Mouse (Mus musculus): ENCODE data around the gene Rbm18. TPM values are rescaled to one million over a fixed set of nuclear protein-coding genes. Genes with fewer than 3 reads are reported as not detected.
A peak's percentile ranks its signal among the peaks of the same experiment; 100 is the strongest.

Gene Rbm18
- polyA plus RNA-seq, 1 experiment from 2014 or later = 112 TPM

DNA sequence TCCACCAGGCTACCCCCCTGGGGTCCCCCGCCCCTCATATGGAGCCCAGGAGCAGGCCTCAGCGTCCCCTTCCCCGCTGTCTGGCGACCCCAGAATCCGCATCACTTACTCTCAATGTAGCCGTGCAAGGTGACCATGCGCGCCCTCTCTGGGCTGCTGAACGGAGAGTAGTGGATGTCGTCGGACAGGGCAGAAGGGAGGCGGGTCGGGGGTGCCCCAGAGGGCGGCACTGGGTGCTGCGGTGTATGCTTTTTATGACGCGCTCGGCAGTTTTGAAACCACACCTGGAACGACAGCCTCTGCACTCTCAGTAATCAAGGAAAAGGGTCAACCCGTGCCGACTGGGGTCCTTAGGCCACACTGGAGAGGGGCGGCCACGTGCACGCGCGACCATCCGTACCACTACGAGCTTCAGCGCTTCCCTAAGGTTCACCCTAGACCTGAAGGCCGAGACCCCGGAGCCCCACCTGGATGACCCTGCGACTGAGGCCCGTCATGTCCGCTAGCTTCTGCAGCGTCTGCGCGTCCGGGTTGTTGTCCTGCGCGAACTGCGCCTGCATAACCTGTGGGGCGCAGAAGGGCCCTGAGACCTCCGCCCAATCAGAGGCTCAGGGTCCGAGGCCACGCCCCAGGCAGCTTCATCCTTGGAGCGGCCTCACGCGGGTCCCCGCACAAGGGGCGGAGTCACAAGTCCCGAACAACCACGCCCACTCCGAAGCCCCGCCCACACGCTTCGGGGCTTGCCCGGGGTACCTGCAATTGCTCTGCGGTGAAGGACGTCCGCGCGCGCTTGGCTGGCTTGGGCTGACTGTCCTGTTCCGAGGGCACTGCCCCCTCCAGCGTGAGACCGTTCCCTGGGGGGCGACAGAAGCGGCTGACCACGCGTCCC is 45.5 kb downstream of the Rbm18 start:
- Histone ChIP-seq H3K27ac (replicated peaks) (no peak overlapping the region), H3K4me1 (peaks cover 23% of the 10 kb centered on the region), H3K4me3 (replicated peaks) (peak overlapping the region; percentile 38), H3K9ac (replicated peaks) (no peak overlapping the region), H3K36me3 (no peaks in the 10 kb centered on the region), H3K27me3 (replicated peaks) (peaks cover 99% of the 10 kb centered on the region), H3K9me3 (replicated peaks) (no peaks in the 10 kb centered on the region), H3K4me2 (peak overlapping the region; percentile 73)
- WGBS = 1% methylated on average over 70 of the region's 70 CpGs
- ATAC-seq (ENCODE audit: low FRiP score) = peak; percentile 43

DNA sequence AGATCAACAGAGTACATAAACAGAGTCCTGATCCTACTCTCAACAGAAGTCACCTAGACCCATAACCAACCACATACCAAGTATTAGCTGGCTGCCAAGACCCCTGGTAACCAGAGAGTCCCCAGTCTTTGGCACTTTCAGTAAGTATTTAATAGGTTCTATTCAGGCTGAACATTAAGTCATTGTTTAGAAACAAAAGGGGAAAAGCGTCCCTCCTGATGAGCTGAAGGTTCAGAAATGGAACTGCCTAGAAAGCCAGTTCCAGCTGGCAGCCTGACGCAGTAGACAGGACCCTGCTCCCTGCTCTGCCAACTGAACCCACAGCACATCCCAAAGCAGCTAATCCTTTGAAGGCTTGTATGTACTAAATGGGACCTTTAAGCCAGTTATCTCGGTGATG is 47.4 kb downstream of the Rbm18 start:
- Histone ChIP-seq H3K4me3 (replicated peaks) (no peak overlapping the region), H3K36me3 (no peaks in the 10 kb centered on the region), H3K9ac (replicated peaks) (no peak overlapping the region), H3K4me2 (no peak overlapping the region), H3K27ac (replicated peaks) (no peak overlapping the region), H3K27me3 (replicated peaks) (peaks cover 85% of the 10 kb centered on the region), H3K9me3 (replicated peaks) (no peaks in the 10 kb centered on the region), H3K4me1 (peaks cover 21% of the 10 kb centered on the region)
- WGBS = 27% methylated on average over 3 of the region's 3 CpGs
- no peak for ATAC-seq (ENCODE audit: low FRiP score)

- Histone ChIP-seq H3K4me1 (no peaks in the 10 kb centered on the region), H3K4me2 (no peak overlapping the region), H3K27ac (replicated peaks) (no peak overlapping the region), H3K36me3 (no peaks in the 10 kb centered on the region), H3K27me3 (replicated peaks) (peaks cover 44% of the 10 kb centered on the region), H3K4me3 (replicated peaks) (no peak overlapping the region), H3K9ac (replicated peaks) (no peak overlapping the region), H3K9me3 (replicated peaks) (no peaks in the 10 kb centered on the region)
- 100% methylated on average over 1 of the region's 1 CpGs for WGBS
- ATAC-seq (ENCODE audit: low FRiP score) = no peak
Observed at GRCm38 (mm10) chr2:36085041-36085440, 51.5 kb downstream of the Rbm18 start.

- 76% methylated on average over 9 of the region's 9 CpGs for WGBS
- Histone ChIP-seq H3K27ac (replicated peaks) (no peak overlapping the region), H3K4me3 (replicated peaks) (no peak overlapping the region), H3K9me3 (replicated peaks) (no peaks in the 10 kb centered on the region), H3K27me3 (replicated peaks) (peaks cover 24% of the 10 kb centered on the region), H3K36me3 (no peaks in the 10 kb centered on the region), H3K9ac (replicated peaks) (no peak overlapping the region), H3K4me1 (no peaks in the 10 kb centered on the region), H3K4me2 (no peak overlapping the region)
- ATAC-seq (ENCODE audit: low FRiP score) = no peak
Observed at GRCm38 (mm10) chr2:36082802-36083580, 53.6 kb downstream of the Rbm18 start.

GRCm38 (mm10) chr2:36081446-36081845 is 55.1 kb downstream of the Rbm18 start:
- no peak overlapping the region for H3K27ac ChIP-seq (replicated peaks)
- H3K27me3 ChIP-seq (replicated peaks) = peaks cover 8% of the 10 kb centered on the region
- H3K4me1 ChIP-seq = peaks cover 12% of the 10 kb centered on the region
- H3K9ac ChIP-seq (replicated peaks) = no peak overlapping the region
- no peak overlapping the region for H3K4me2 ChIP-seq
- no peaks in the 10 kb centered on the region for H3K9me3 ChIP-seq (replicated peaks)
- no peak overlapping the region for H3K4me3 ChIP-seq (replicated peaks)
- WGBS = 45% methylated on average over 9 of the region's 9 CpGs
- ATAC-seq (ENCODE audit: low FRiP score) = no peak
- no peaks in the 10 kb centered on the region for H3K36me3 ChIP-seq

DNA sequence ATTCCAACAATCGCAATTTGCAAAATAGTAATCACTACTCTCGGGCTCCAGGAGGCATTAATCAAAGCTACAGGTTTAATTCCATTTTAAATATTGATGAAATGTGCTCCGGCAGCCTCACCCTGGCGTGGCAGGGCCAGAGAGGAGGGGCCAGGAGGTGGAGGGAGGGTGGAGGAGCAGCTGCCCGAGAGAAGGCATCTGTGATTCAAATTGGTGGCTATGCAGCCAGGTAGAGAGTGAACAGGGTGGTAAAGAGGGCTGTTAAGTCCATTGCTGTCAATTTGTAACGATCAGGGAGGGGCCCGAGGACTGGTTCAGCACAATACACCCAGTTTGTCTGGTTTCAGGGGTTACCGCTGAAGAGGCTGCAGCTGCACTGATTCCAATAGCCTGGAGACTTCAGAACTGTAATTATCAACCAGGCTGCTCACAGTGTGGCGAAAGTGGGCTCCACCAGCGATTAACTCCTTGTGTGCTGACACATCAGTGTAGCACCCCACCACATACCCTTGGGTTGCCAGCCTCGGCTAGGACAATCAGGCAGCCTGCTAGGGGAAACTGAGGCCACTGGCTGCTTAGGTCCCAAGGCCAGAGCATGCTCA is 59.3 kb downstream of the Rbm18 start:
- Histone ChIP-seq H3K27me3 (replicated peaks) (no peaks in the 10 kb centered on the region), H3K9ac (replicated peaks) (peak overlapping the region; percentile 17; the same call in 1 of the 2 replicates), H3K4me3 (replicated peaks) (peak overlapping the region; percentile 21), H3K9me3 (replicated peaks) (no peaks in the 10 kb centered on the region), H3K4me1 (peaks cover 12% of the 10 kb centered on the region), H3K4me2 (peak overlapping the region; percentile 53), H3K36me3 (no peaks in the 10 kb centered on the region), H3K27ac (replicated peaks) (no peak overlapping the region)
- 12% methylated on average over 11 of the region's 11 CpGs for WGBS
- no peak; the same call in 1 of the 2 replicates for ATAC-seq (ENCODE audit: low FRiP score)

DNA sequence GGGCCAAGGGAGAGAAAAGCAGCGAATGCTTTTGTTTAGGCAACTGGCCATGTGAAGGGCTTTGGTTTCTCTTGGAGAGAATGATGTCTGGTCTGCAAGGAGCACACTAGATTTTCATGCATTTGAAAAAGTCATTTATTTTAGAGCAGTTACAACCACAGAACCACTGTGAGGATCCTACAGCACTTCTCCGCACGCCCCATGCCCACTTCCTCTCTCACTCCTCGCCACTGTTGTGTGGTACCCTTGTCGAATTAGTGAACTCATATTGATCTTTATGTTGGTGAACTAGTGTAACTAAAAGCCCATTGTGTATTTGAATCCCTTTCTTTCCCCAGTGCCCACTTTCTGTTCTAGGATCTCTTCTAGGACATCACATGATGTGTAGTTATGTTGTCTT is 61.4 kb downstream of the Rbm18 start:
- Histone ChIP-seq H3K4me3 (replicated peaks) (no peak overlapping the region), H3K27me3 (replicated peaks) (no peaks in the 10 kb centered on the region), H3K4me1 (peaks cover 12% of the 10 kb centered on the region), H3K4me2 (no peak overlapping the region), H3K27ac (replicated peaks) (no peak overlapping the region), H3K9ac (replicated peaks) (no peak overlapping the region), H3K36me3 (no peaks in the 10 kb centered on the region), H3K9me3 (replicated peaks) (no peaks in the 10 kb centered on the region)
- WGBS = 92% methylated on average over 5 of the region's 5 CpGs
- no peak for ATAC-seq (ENCODE audit: low FRiP score)

- 58% methylated on average over 3 of the region's 3 CpGs for WGBS
- no peaks in the 10 kb centered on the region for H3K9me3 ChIP-seq (replicated peaks)
- peaks cover 12% of the 10 kb centered on the region for H3K4me1 ChIP-seq
- no peaks in the 10 kb centered on the region for H3K36me3 ChIP-seq
- ATAC-seq (ENCODE audit: low FRiP score) = no peak
- no peak overlapping the region for H3K4me2 ChIP-seq
- no peak overlapping the region for H3K27ac ChIP-seq (replicated peaks)
- no peak overlapping the region for H3K4me3 ChIP-seq (replicated peaks)
- H3K27me3 ChIP-seq (replicated peaks) = no peaks in the 10 kb centered on the region
- no peak overlapping the region for H3K9ac ChIP-seq (replicated peaks)
Observed at GRCm38 (mm10) chr2:36073781-36074180, 62.8 kb downstream of the Rbm18 start.

DNA sequence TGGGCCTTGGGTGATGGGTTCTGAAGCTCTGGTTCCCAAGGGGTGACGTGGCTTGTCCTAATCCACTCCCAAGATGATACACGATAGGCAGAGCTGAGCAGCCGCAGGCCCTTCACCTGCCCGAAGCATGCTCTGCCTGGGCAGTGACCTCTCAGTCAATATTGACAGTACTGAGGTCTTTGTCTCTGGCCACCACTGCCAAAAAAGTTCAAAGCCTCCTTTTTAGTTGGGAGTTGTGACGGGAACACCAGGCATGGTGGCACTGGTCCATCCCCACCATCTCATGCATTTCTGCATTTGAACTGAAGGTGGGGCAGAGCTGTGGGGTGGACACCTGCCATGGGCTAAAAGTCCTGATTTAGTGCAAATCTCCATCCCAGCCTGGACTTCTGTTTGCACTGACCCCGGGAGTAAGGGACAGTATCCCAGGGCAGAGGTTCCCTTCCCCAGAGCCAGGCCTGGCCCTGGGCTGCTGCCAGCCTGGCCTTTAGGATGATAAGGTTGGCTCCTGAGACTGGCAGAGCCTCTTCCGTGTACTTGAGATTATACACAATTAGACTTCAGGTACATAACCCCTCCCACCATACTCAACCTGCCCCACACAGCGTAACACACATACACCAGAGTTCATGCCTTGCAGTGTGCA is 64.8 kb downstream of the Rbm18 start:
- 80% methylated on average over 8 of the region's 8 CpGs for WGBS
- Histone ChIP-seq H3K27ac (replicated peaks) (no peak overlapping the region), H3K4me2 (no peak overlapping the region), H3K36me3 (no peaks in the 10 kb centered on the region), H3K9me3 (replicated peaks) (no peaks in the 10 kb centered on the region), H3K4me3 (replicated peaks) (no peak overlapping the region), H3K9ac (replicated peaks) (no peak overlapping the region), H3K4me1 (peaks cover under 1% of the 10 kb centered on the region; the same call in 1 of the 2 replicates), H3K27me3 (replicated peaks) (0 out of 2 replicates have a peak, but pooled peaks cover 3% of the 10 kb centered on the region)
- ATAC-seq (ENCODE audit: low FRiP score) = no peak

GRCm38 (mm10) chr2:36067132-36067531 is 69.4 kb downstream of the Rbm18 start:
- H3K36me3 ChIP-seq = no peaks in the 10 kb centered on the region
- H3K4me2 ChIP-seq = no peak overlapping the region
- no peaks in the 10 kb centered on the region for H3K9me3 ChIP-seq (replicated peaks)
- no peak overlapping the region for H3K4me3 ChIP-seq (replicated peaks)
- no peak overlapping the region for H3K9ac ChIP-seq (replicated peaks)
- H3K4me1 ChIP-seq = no peaks in the 10 kb centered on the region
- 23% methylated on average over 9 of the region's 9 CpGs for WGBS
- no peak overlapping the region for H3K27ac ChIP-seq (replicated peaks)
- ATAC-seq (ENCODE audit: low FRiP score) = no peak
- H3K27me3 ChIP-seq (replicated peaks) = 0 out of 2 replicates have a peak, but pooled peaks cover 3% of the 10 kb centered on the region

Measured in neural tube, embryonic 15.5 days (tissue).